Mouse (Mus musculus) lung, embryonic 15.5 days (tissue): Measurements from ENCODE around the gene Slc2a4. TPM values are rescaled to one million over a fixed set of nuclear protein-coding genes. Genes with fewer than 3 reads are reported as not detected.
"Not testable (repeated sequence)": the region's sequence is repeated elsewhere in the genome, so short reads cannot be mapped to it uniquely, and the experiment has no call there.

Source experiments
- ATAC-seq: fragments of 200-750 bp; cut with Nextera tagmentation; 2 replicates; pipeline ENCODE4 v1.8.0; 2017; ENCODE audit warnings: moderate number of reproducible peaks, borderline replicate concordance; ENCODE audit not compliant: low FRiP score, low TSS enrichment; ENCODE audit errors: extremely low read depth
- H3K27ac ChIP-seq: fragments of 300-500 bp; sonication (generic); 2 replicates; pipeline ENCODE4 v1.5.1; 2015; ENCODE audit warnings: moderate library complexity, mild to moderate bottlenecking, inconsistent platforms
- H3K27me3 ChIP-seq: fragments of 300-500 bp; sonication (generic); 2 replicates; pipeline ENCODE4 v1.6.1; 2015; ENCODE audit warnings: inconsistent platforms
- H3K36me3 ChIP-seq: fragments of 300-500 bp; sonication (generic); 2 replicates; pipeline ENCODE4 v1.6.1; 2015; ENCODE audit warnings: inconsistent platforms
- H3K4me1 ChIP-seq: fragments of 300-500 bp; sonication (generic); 2 replicates; pipeline ENCODE4 v1.6.1; 2015; ENCODE audit warnings: inconsistent platforms
- H3K4me2 ChIP-seq: fragments of 300-500 bp; sonication (generic); 2 replicates; pipeline ENCODE4 v1.6.1; 2015; ENCODE audit warnings: inconsistent platforms, mild to moderate bottlenecking, moderate library complexity
- H3K4me3 ChIP-seq: fragments of 300-500 bp; sonication (generic); 2 replicates; pipeline ENCODE4 v1.5.1; 2015; ENCODE audit warnings: mild to moderate bottlenecking, inconsistent platforms
- H3K9ac ChIP-seq: fragments of 300-500 bp; sonication (generic); 2 replicates; pipeline ENCODE4 v1.6.1; 2015; ENCODE audit warnings: inconsistent platforms
- H3K9me3 ChIP-seq: fragments of 300-500 bp; sonication (generic); 2 replicates; pipeline ENCODE4 v1.6.1; 2016; ENCODE audit warnings: inconsistent platforms
- WGBS: fragments of 180-500 bp; shearing (Covaris S2); methylation state at CpG from one replicate; pipeline ENCODE4 v1.1.7; 2015; 5-methylcytosine and 5-hydroxymethylcytosine counted together
- polyA plus RNA-seq: library from polyadenylated mRNA; unstranded; fragments of >200 nt; fragmentation: Nextera tagmentation; extraction: Ambion mirVana; gene quantifications from 2 replicates; pipeline ENCODE4 v1.2.1, GENCODE M21; 2015

Gene Slc2a4
- polyA plus RNA-seq, 1 experiment from 2014 or later, result 18.0 TPM

GRCm38 (mm10) chr11:69968793-69969192, 20.8 kb upstream of the Slc2a4 start:
- WGBS, result 77% methylated on average over 4 of the region's 4 CpGs
- Histone ChIP-seq H3K4me2 (no peak overlapping the region), H3K27ac (no peak overlapping the region), H3K27me3 (peaks cover 39% of the 10 kb centered on the region), H3K36me3 (peaks cover 40% of the 10 kb centered on the region), H3K9me3 (no peaks in the 10 kb centered on the region), H3K4me3 (no peak overlapping the region), H3K4me1 (peaks cover 8% of the 10 kb centered on the region; the same call in 1 of the 2 replicates), H3K9ac (no peak overlapping the region)
- ATAC-seq, result no peak

GRCm38 (mm10) chr11:69966860-69967517, 19.0 kb upstream of the Slc2a4 start:
- peak overlapping the region; percentile 61 for H3K4me2 ChIP-seq
- peak overlapping the region; percentile 71 for H3K27ac ChIP-seq
- WGBS, result 34% methylated on average over 17 of the region's 17 CpGs

GRCm38 (mm10) chr11:69966006-69966859, 18.2 kb upstream of the Slc2a4 start:
- peaks cover 25% of the 10 kb centered on the region for H3K36me3 ChIP-seq
- peak overlapping the region; percentile 54 for H3K4me3 ChIP-seq
- peaks cover 63% of the 10 kb centered on the region for H3K27me3 ChIP-seq
- peaks cover 8% of the 10 kb centered on the region; the same call in 1 of the 2 replicates for H3K4me1 ChIP-seq
- peak overlapping the region; percentile 71 for H3K27ac ChIP-seq
- WGBS, result 2% methylated on average over 59 of the region's 59 CpGs
- ATAC-seq, result 0 out of 2 replicates have a peak, but pooled peaks have one; percentile 52
- peak overlapping the region; percentile 54 for H3K9ac ChIP-seq
- peak overlapping the region; percentile 61 for H3K4me2 ChIP-seq
- no peaks in the 10 kb centered on the region for H3K9me3 ChIP-seq

More at GRCm38 (mm10) chr11:69966860-69967517, 19.0 kb upstream of the Slc2a4 start:
- ATAC-seq, result no peak
- Histone ChIP-seq H3K4me3 (peak overlapping the region; percentile 54), H3K4me1 (peaks cover 8% of the 10 kb centered on the region; the same call in 1 of the 2 replicates), H3K27me3 (peaks cover 56% of the 10 kb centered on the region), H3K36me3 (peaks cover 32% of the 10 kb centered on the region), H3K9ac (peak overlapping the region; percentile 54), H3K9me3 (no peaks in the 10 kb centered on the region)

- peak overlapping the region; percentile 84 for H3K27ac ChIP-seq
- ATAC-seq, result peak; percentile 75
- H3K27me3 ChIP-seq, result peaks cover 63% of the 10 kb centered on the region
These were observed 17.4 kb upstream of the Slc2a4 start for GRCm38 (mm10) chr11:69965271-69966005.

GRCm38 (mm10) chr11:69964650-69965270, 16.8 kb upstream of the Slc2a4 start, which contains the start of gene Cldn7:
Gene Cldn7, plus strand, starts transcription at chr11:69964779.
- peaks cover 63% of the 10 kb centered on the region for H3K27me3 ChIP-seq
- peak within 1 kb of the TSS; percentile 84 for H3K27ac ChIP-seq
- ATAC-seq, result no peak
- peak within 1 kb of the TSS; percentile 54 for H3K4me3 ChIP-seq
- H3K9me3 ChIP-seq, result no peaks in the 10 kb centered on the region
- WGBS, result 7% methylated on average over 24 of the region's 24 CpGs
- peaks cover 8% of the 10 kb centered on the region; the same call in 1 of the 2 replicates for H3K4me1 ChIP-seq
- H3K36me3 ChIP-seq, result peaks cover 16% of the 10 kb centered on the region
- peak within 1 kb of the TSS; percentile 61 for H3K4me2 ChIP-seq
- H3K9ac ChIP-seq, result peak within 1 kb of the TSS; percentile 54

More at GRCm38 (mm10) chr11:69965271-69966005, 17.4 kb upstream of the Slc2a4 start:
- 3% methylated on average over 49 of the region's 49 CpGs for WGBS
- H3K9ac ChIP-seq, result peak overlapping the region; percentile 54
- H3K4me2 ChIP-seq, result peak overlapping the region; percentile 61
- no peaks in the 10 kb centered on the region for H3K9me3 ChIP-seq
- peaks cover 23% of the 10 kb centered on the region for H3K36me3 ChIP-seq
- peaks cover 8% of the 10 kb centered on the region; the same call in 1 of the 2 replicates for H3K4me1 ChIP-seq
- H3K4me3 ChIP-seq, result peak overlapping the region; percentile 54

- Histone ChIP-seq H3K4me2 (no peak overlapping the region), H3K27me3 (peaks cover 55% of the 10 kb centered on the region), H3K27ac (no peak overlapping the region), H3K9me3 (no peaks in the 10 kb centered on the region), H3K36me3 (no peaks in the 10 kb centered on the region), H3K4me3 (no peak overlapping the region), H3K4me1 (peaks cover 7% of the 10 kb centered on the region; the same call in 1 of the 2 replicates), H3K9ac (no peak overlapping the region)
- 33% methylated on average over 5 of the region's 5 CpGs for WGBS
- no peak for ATAC-seq
These were observed 13.9 kb upstream of the Slc2a4 start for GRCm38 (mm10) chr11:69961841-69962240.

GRCm38 (mm10) chr11:69960616-69961015, 12.6 kb upstream of the Slc2a4 start:
- no peak for ATAC-seq
- no peak overlapping the region for H3K4me3 ChIP-seq
- H3K27me3 ChIP-seq, result peaks cover 43% of the 10 kb centered on the region
- H3K9ac ChIP-seq, result no peak overlapping the region
- H3K4me1 ChIP-seq, result 0 out of 2 replicates have a peak, but pooled peaks cover 3% of the 10 kb centered on the region
- WGBS, result 32% methylated on average over 5 of the region's 5 CpGs
- H3K36me3 ChIP-seq, result no peaks in the 10 kb centered on the region
- H3K9me3 ChIP-seq, result no peaks in the 10 kb centered on the region
- no peak overlapping the region for H3K27ac ChIP-seq
- no peak overlapping the region for H3K4me2 ChIP-seq

GRCm38 (mm10) chr11:69956218-69956617, 8.2 kb upstream of the Slc2a4 start:
- Histone ChIP-seq H3K27me3 (no peaks in the 10 kb centered on the region; the same call in 1 of the 2 replicates), H3K4me2 (no peak overlapping the region), H3K9ac (no peak overlapping the region), H3K36me3 (no peaks in the 10 kb centered on the region), H3K27ac (no peak overlapping the region), H3K4me1 (peaks cover 7% of the 10 kb centered on the region; the same call in 1 of the 2 replicates), H3K9me3 (no peaks in the 10 kb centered on the region), H3K4me3 (no peak overlapping the region)
- ATAC-seq, result no peak
- WGBS, result 74% methylated on average over 1 of the region's 1 CpGs

GRCm38 (mm10) chr11:69955618-69956017, 7.6 kb upstream of the Slc2a4 start:
- H3K9ac ChIP-seq, H3K9me3 ChIP-seq, H3K27me3 ChIP-seq, ATAC-seq, H3K27ac ChIP-seq, H3K4me3 ChIP-seq, H3K4me1 ChIP-seq, H3K4me2 ChIP-seq, H3K36me3 ChIP-seq: not testable (repeated sequence)
- 83% methylated on average over 4 of the region's 4 CpGs for WGBS

GRCm38 (mm10) chr11:69953267-69953915, 5.4 kb upstream of the Slc2a4 start:
- ATAC-seq, result no peak

More at GRCm38 (mm10) chr11:69953267-69953915, 5.4 kb upstream of the Slc2a4 start:
- Histone ChIP-seq H3K4me3 (no peak overlapping the region), H3K27me3 (no peaks in the 10 kb centered on the region; the same call in 1 of the 2 replicates), H3K9ac (no peak overlapping the region), H3K36me3 (no peaks in the 10 kb centered on the region), H3K27ac (peak overlapping the region; percentile 47; the same call in 1 of the 2 replicates), H3K4me1 (peaks cover 16% of the 10 kb centered on the region), H3K9me3 (no peaks in the 10 kb centered on the region), H3K4me2 (no peak overlapping the region)
- WGBS, result 30% methylated on average over 11 of the region's 11 CpGs
